Mouse (Mus musculus): Measurements from ENCODE around the gene Lamtor5. TPM values are rescaled to one million over a fixed set of nuclear protein-coding genes. Genes with fewer than 3 reads are reported as not detected.
"Not testable (repeated sequence)": the region's sequence is repeated elsewhere in the genome, so short reads cannot be mapped to it uniquely, and the experiment has no call there.

Gene Lamtor5
- polyA plus RNA-seq, 2 experiments from 2014 or later = 178 to 209 TPM

- ATAC-seq = no peak
Observed at GRCm38 (mm10) chr3:107272433-107272832, 6.2 kb upstream of the Lamtor5 start.

GRCm38 (mm10) chr3:107273820-107274219 is 4.8 kb upstream of the Lamtor5 start:
- peak; percentile 87 for ATAC-seq

- no peak for ATAC-seq
Observed at GRCm38 (mm10) chr3:107275351-107275750, 3.3 kb upstream of the Lamtor5 start.

- no peak for ATAC-seq
Observed at GRCm38 (mm10) chr3:107275996-107276395, 2.7 kb upstream of the Lamtor5 start.

GRCm38 (mm10) chr3:107276626-107277025 is 2.0 kb upstream of the Lamtor5 start:
- ATAC-seq = no peak

GRCm38 (mm10) chr3:107286123-107286522 is 7.5 kb downstream of the Lamtor5 start:
- no peak for ATAC-seq

GRCm38 (mm10) chr3:107287346-107287745 is 8.7 kb downstream of the Lamtor5 start:
- ATAC-seq = no peak

- no peak for ATAC-seq
Observed at GRCm38 (mm10) chr3:107290764-107291381, 12.2 kb downstream of the Lamtor5 start, which contains the start of gene Slc16a4. Gene Slc16a4, plus strand, starts transcription at chr3:107291230.

- no peak for ATAC-seq
Observed at GRCm38 (mm10) chr3:107295672-107296360, 17.2 kb downstream of the Lamtor5 start.

GRCm38 (mm10) chr3:107296917-107297316 is 18.3 kb downstream of the Lamtor5 start:
- not testable (repeated sequence) for ATAC-seq

GRCm38 (mm10) chr3:107317338-107317737 is 38.7 kb downstream of the Lamtor5 start:
- peak; percentile 51 for ATAC-seq

GRCm38 (mm10) chr3:107321141-107321540 is 42.5 kb downstream of the Lamtor5 start:
- ATAC-seq = no peak

- ATAC-seq = no peak
Observed at GRCm38 (mm10) chr3:107321776-107322175, 43.1 kb downstream of the Lamtor5 start.

- ATAC-seq = no peak
Observed at GRCm38 (mm10) chr3:107326442-107326841, 47.8 kb downstream of the Lamtor5 start.

- ATAC-seq = no peak
Observed at GRCm38 (mm10) chr3:107330503-107331424, 52.1 kb downstream of the Lamtor5 start.

GRCm38 (mm10) chr3:107331746-107332126 is 53.1 kb downstream of the Lamtor5 start:
- ATAC-seq = no peak

GRCm38 (mm10) chr3:107332127-107332959 is 53.7 kb downstream of the Lamtor5 start:
- ATAC-seq = no peak

GRCm38 (mm10) chr3:107332960-107333380 is 54.3 kb downstream of the Lamtor5 start:
- ATAC-seq = peak; percentile 87

All from CD4-positive, CD25-positive, alpha-beta regulatory T cell, adult 4 months (primary cell).